ENCODE assay signal across 8 mouse cellular contexts in the genomic region with DNA sequence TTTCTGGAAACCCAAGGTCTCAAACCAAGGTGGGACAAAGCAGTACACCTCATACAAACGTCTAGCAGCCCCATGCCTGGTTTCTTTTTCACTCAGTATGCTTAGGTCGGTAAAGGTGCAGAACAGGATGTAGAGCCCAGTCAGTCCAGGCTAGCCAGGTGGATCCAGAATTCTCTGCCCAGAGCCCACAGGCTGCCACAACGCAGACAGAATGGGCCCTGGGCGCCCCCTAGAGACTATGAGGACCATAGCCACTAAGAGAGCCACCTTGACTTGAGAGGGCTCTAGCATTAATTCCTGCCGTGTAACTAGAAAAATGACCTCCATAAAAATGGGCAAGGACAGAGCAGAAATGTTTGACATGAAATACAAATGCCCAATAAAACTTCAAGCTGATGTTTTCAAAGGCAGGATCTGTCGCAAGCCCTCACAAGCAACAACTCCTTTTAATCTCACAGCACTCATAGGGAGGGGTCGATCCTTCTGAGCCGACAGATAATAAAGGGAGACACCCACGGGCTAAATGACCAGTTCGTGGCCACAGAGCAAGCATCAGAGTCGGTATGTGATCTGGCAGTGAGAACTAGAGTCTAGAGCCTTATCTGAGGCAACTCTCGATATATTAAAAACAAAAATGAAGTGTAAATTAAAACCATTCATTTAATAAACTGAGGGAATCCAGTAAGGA. TPM values are rescaled to one million over a fixed set of nuclear protein-coding genes. Genes with fewer than 3 reads are reported as not detected.
DNase-seq lines count a peak whose midpoint lies in the region; ATAC-seq lines count a peak whose summit lies in the region.
"Had no signal": no experiment of that assay in that cellular context is flagged by ENCODE, and none has a peak within 500 bp of the region (broad histone marks: within the 10 kb centered on the region; RNA-seq: fewer than 3 reads in every experiment).

No protein-coding gene starts in this region.

- ATAC-seq in liver, embryonic 13.5 days (ENCODE audit: low read depth): peak; percentile 65; the same call in 1 of the 2 replicates

- no peaks in the 10 kb centered on the region for H3K36me3 ChIP-seq in liver, embryonic 13.5 days
- H3K36me3 ChIP-seq: heart, embryonic 15.5 days had no signal

- H3K9ac ChIP-seq in liver, embryonic 13.5 days: no peak overlapping the region
- H3K9ac ChIP-seq: heart, embryonic 15.5 days had no signal

- no peak overlapping the region for H3K27ac ChIP-seq in liver, embryonic 13.5 days
- H3K27ac ChIP-seq: heart, embryonic 15.5 days had no signal

- H3K9me3 ChIP-seq in liver, embryonic 13.5 days (replicated peaks): no peaks in the 10 kb centered on the region
- H3K9me3 ChIP-seq: heart, embryonic 15.5 days had no signal

- no peaks in the 10 kb centered on the region; the same call in 1 of the 2 replicates for H3K27me3 ChIP-seq in liver, embryonic 13.5 days
- H3K27me3 ChIP-seq: heart, embryonic 15.5 days had no signal

- peaks cover 14% of the 10 kb centered on the region for H3K4me1 ChIP-seq in liver, embryonic 13.5 days (replicated peaks)

- no peak overlapping the region for H3K4me3 ChIP-seq in liver, embryonic 13.5 days (replicated peaks)
- H3K4me3 ChIP-seq: heart, embryonic 15.5 days had no signal

- 18% methylated on average over 12 of the region's 12 CpGs for WGBS in liver, embryonic 13.5 days (ENCODE audit: insufficient replicate concordance)

- DNase-seq in MEL-GATA-1-ER (ENCODE audit: extremely low read depth, low read depth): peak; percentile 22
- DNase-seq in adrenal gland, adult 8-10 months: peak; percentile 27
- DNase-seq in embryo, embryonic 11 days: peak; percentile 74
- peak; percentile 68 for DNase-seq in heart, adult 8-10 months (ENCODE audit: low spot score)
- peak; percentile 78 to 80 for DNase-seq in kidney, postnatal 25 days
- peak; percentile 13 for DNase-seq in liver, embryonic 13.5 days
- peak; percentile 56 for DNase-seq in right cerebral cortex, postnatal 25 days

- peak overlapping the region; percentile 12; the same call in 1 of the 2 replicates for H3K4me2 ChIP-seq in liver, embryonic 13.5 days
- H3K4me2 ChIP-seq: heart, embryonic 15.5 days had no signal

RNA-seq across cellular contexts. Expression of gene Zfp90, which starts 11.7 kb away (rescaled TPM):
- total RNA-seq in adrenal gland, adult 8-10 months (2022): 10 to 100 TPM in 2 of 4 experiments, 1 to 10 TPM in 2; 6.4 to 12.4 (median 8.9) TPM
- total RNA-seq in heart, adult 8-10 months (2022): 1 to 10 TPM; 2.2 to 3.6 (median 3.1) TPM
- polyA plus RNA-seq in liver, embryonic 13.5 days (2015; fragmentation: Nextera tagmentation; extraction: Ambion mirVana): 2.6 and 3.0 TPM in 2 replicates

Comparison
In these comparisons a context has a peak if more than half of its experiments do, and no peak if none do; other contexts are left out.
1. DNase-seq: peak in every context shown above with its lines; median percentile 79 in kidney, postnatal 25 days; 74 in embryo, embryonic 11 days; 68 in heart, adult 8-10 months; 56 in right cerebral cortex, postnatal 25 days; 27 in adrenal gland, adult 8-10 months; 22 in MEL-GATA-1-ER; 13 in liver, embryonic 13.5 days.